Mouse (Mus musculus): ENCODE data around the gene Sema7a. TPM values are rescaled to one million over a fixed set of nuclear protein-coding genes. Genes with fewer than 3 reads are reported as not detected.
A peak's percentile ranks its signal among the peaks of the same experiment; 100 is the strongest.

Gene Sema7a
- polyA plus RNA-seq, 1 experiment from 2014 or later = 0.24 TPM

DNA sequence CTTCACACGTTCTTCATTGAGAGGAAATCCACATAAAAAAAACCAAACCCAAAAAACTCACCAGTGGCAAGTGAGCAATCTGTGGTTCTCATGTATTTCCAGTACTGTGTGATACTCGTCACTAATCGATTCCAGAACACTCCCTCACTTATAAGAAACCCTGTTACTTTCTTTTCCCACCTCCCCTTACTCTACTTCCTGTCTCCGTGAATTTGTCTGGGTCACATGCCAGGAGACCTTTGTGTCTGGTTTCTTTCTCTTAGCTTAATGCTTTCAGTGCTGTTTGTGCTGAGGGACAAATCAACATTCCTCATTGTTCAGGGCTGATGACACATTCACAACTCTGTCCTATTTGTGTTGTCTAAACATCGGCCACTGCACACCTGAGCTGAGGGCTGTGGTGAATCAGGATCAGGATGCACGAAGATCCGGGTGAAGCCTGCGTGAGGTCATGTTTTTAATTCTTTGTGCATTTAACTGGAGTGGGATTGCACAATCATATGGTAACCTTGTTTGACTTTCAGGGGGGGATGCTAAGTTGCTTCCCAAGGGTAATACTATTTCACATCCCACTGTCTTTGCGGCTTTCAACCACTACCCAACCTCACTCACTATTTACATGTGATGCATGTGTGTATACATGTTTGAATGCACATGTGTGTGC is 33.0 kb downstream of the Sema7a start:
- Histone ChIP-seq H3K9me3 (replicated peaks; ENCODE audit: control insufficient read depth, low read length) (no peaks in the 10 kb centered on the region), H3K27me3 (ENCODE audit: control insufficient read depth, insufficient read depth, low read length) (no peaks in the 10 kb centered on the region), H3K4me2 (ENCODE audit: low read depth, low read length) (no peak overlapping the region), H3K27ac (replicated peaks; ENCODE audit: low read depth, low read length) (peak overlapping the region; percentile 35; the same call in 1 of the 2 replicates), H3K4me1 (ENCODE audit: control insufficient read depth, insufficient read depth, low read length) (peaks cover 7% of the 10 kb centered on the region; the same call in 1 of the 2 replicates), H3K36me3 (replicated peaks; ENCODE audit: control insufficient read depth, insufficient read depth, low read depth, low read length) (no peaks in the 10 kb centered on the region), H3K9ac (replicated peaks; ENCODE audit: low read length) (no peak overlapping the region), H3K4me3 (ENCODE audit: low read depth, low read length) (no peak overlapping the region)
- no peak for ATAC-seq (replicated peaks; ENCODE audit: insufficient number of reproducible peaks, low FRiP score, low TSS enrichment, low read depth)
- 37% methylated on average over 9 of the region's 9 CpGs for WGBS
- DNase-seq (ENCODE audit: low spot score) = peak; percentile 63

DNA sequence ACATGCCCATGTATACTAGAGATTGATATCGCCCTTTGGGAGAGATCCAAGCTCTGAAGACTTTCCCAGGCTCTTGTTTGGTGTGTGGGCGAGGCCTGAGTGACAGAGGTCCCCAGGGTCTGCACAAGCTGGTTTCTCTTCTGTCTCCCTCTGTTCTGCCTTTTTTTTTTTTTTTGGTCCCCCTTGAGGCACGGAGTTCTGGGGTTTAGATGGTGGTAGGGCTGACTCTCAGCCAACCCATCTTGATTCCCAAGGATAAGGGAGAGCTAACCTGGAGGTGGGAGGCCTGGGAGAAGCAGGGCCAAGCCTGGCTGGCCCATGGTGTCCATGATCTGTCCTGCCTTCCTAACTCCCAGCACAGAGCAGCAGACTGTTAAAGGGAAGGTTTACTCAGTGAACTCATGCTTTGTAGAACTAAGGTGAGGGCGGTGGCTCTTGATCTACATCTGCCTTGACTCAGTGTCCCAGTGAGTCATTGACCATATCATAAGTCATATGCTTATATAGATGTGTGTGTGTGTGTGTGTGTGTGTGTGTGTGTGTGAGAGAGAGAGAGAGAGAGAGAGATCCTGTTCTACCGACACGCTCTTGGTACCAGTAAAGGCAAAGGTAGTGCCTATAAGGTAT is 33.6 kb downstream of the Sema7a start:
- DNase-seq (ENCODE audit: low spot score) (no peak), ATAC-seq (replicated peaks; ENCODE audit: insufficient number of reproducible peaks, low FRiP score, low TSS enrichment, low read depth) (no peak)
- Histone ChIP-seq H3K9me3 (replicated peaks; ENCODE audit: control insufficient read depth, low read length) (no peaks in the 10 kb centered on the region), H3K27ac (replicated peaks; ENCODE audit: low read depth, low read length) (peak overlapping the region; percentile 35; the same call in 1 of the 2 replicates), H3K9ac (replicated peaks; ENCODE audit: low read length) (no peak overlapping the region), H3K36me3 (replicated peaks; ENCODE audit: control insufficient read depth, insufficient read depth, low read depth, low read length) (no peaks in the 10 kb centered on the region), H3K4me1 (ENCODE audit: control insufficient read depth, insufficient read depth, low read length) (peaks cover 7% of the 10 kb centered on the region; the same call in 1 of the 2 replicates), H3K4me3 (ENCODE audit: low read depth, low read length) (no peak overlapping the region), H3K27me3 (ENCODE audit: control insufficient read depth, insufficient read depth, low read length) (no peaks in the 10 kb centered on the region), H3K4me2 (ENCODE audit: low read depth, low read length) (no peak overlapping the region)
- 84% methylated on average over 6 of the region's 6 CpGs for WGBS

DNA sequence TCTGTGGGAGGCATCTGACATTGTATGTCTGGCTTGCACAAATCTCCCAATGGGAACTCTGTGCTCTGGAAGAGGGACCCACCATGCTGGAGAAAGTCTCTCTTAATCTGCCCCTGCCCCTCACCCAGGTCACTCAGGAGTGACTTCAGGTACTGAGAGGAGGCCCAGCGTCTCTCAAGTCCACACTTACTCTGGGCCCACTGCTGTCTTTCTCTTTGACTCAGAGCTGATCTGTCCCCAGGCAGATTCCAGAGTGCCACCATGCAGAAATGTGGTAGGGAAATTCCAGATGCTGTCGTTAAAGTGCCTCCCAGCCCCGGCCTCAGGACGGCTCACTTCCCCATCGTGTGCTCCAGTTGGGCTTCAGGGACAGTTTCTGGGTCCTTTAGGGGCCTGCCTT is 34.3 kb downstream of the Sema7a start:
- Histone ChIP-seq H3K27ac (replicated peaks; ENCODE audit: low read depth, low read length) (no peak overlapping the region), H3K27me3 (ENCODE audit: control insufficient read depth, insufficient read depth, low read length) (no peaks in the 10 kb centered on the region), H3K36me3 (replicated peaks; ENCODE audit: control insufficient read depth, insufficient read depth, low read depth, low read length) (no peaks in the 10 kb centered on the region), H3K9ac (replicated peaks; ENCODE audit: low read length) (no peak overlapping the region), H3K4me3 (ENCODE audit: low read depth, low read length) (no peak overlapping the region), H3K9me3 (replicated peaks; ENCODE audit: control insufficient read depth, low read length) (no peaks in the 10 kb centered on the region), H3K4me1 (ENCODE audit: control insufficient read depth, insufficient read depth, low read length) (peaks cover 7% of the 10 kb centered on the region; the same call in 1 of the 2 replicates), H3K4me2 (ENCODE audit: low read depth, low read length) (no peak overlapping the region)
- no peak for DNase-seq (ENCODE audit: low spot score)
- WGBS = 59% methylated on average over 5 of the region's 5 CpGs
- no peak for ATAC-seq (replicated peaks; ENCODE audit: insufficient number of reproducible peaks, low FRiP score, low TSS enrichment, low read depth)

DNA sequence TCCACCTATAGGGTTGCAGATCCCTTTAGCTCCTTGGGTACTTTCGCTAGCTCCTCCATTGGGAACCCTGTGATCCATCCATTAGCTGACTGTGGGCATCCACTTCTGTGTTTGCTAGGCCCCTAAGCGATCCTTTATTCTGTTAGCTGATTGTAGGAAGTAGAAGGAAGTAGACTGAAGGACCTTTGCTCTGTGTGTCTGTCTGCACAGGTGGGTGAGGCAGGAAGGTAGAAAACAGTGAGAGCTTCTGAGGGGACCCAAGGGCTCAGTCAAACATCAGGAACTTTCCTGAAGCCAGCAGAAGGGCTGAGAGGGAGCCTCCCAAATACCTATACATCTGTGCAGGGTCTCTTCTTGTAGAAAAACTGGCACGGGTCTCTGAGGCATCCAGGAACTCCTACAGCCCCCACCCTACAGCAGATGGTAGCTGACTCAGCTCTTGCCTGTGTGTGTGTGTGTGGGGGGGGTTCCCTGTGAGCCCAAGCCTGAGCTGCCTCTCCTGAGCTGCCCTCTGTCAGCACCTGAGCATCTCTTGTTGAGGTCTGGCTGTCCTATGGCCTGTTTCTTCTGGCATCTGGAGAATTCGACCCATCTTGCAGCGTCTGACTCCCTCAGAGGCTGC is 35.4 kb downstream of the Sema7a start:
- no peak overlapping the region for H3K9ac ChIP-seq (replicated peaks; ENCODE audit: low read length)
- H3K9me3 ChIP-seq (replicated peaks; ENCODE audit: control insufficient read depth, low read length) = no peaks in the 10 kb centered on the region
- DNase-seq (ENCODE audit: low spot score) (no peak), ATAC-seq (replicated peaks; ENCODE audit: insufficient number of reproducible peaks, low FRiP score, low TSS enrichment, low read depth) (no peak)
- H3K27ac ChIP-seq (replicated peaks; ENCODE audit: low read depth, low read length) = no peak overlapping the region
- H3K36me3 ChIP-seq (replicated peaks; ENCODE audit: control insufficient read depth, insufficient read depth, low read depth, low read length) = no peaks in the 10 kb centered on the region
- H3K27me3 ChIP-seq (ENCODE audit: control insufficient read depth, insufficient read depth, low read length) = no peaks in the 10 kb centered on the region
- H3K4me1 ChIP-seq (ENCODE audit: control insufficient read depth, insufficient read depth, low read length) = peaks cover 7% of the 10 kb centered on the region; the same call in 1 of the 2 replicates
- no peak overlapping the region for H3K4me3 ChIP-seq (ENCODE audit: low read depth, low read length)
- H3K4me2 ChIP-seq (ENCODE audit: low read depth, low read length) = no peak overlapping the region
- WGBS = 85% methylated on average over 5 of the region's 5 CpGs

DNA sequence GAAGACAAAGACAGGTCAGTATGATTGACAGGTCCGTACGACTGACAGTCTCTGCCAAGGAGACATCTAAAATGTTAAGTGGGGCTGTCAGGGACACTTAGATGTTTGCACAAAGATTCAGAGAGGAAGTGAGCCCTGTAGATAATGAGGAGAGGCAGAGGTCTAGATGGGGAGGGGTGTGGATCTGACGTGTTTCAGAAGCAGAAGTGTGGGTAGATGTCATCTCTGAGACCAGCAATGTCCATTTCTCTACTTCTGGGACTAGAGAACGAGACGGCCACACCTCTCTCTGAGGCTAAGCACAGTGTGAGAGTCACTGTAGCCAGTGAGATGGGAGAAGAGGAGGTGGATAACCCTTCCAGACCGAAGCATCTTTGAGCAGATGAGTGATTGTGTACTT is 38.1 kb downstream of the Sema7a start:
- H3K27ac ChIP-seq (replicated peaks; ENCODE audit: low read depth, low read length) = no peak overlapping the region
- H3K27me3 ChIP-seq (ENCODE audit: control insufficient read depth, insufficient read depth, low read length) = no peaks in the 10 kb centered on the region
- H3K9ac ChIP-seq (replicated peaks; ENCODE audit: low read length) = no peak overlapping the region
- DNase-seq (ENCODE audit: low spot score) (no peak), ATAC-seq (replicated peaks; ENCODE audit: insufficient number of reproducible peaks, low FRiP score, low TSS enrichment, low read depth) (no peak)
- H3K9me3 ChIP-seq (replicated peaks; ENCODE audit: control insufficient read depth, low read length) = no peaks in the 10 kb centered on the region
- H3K36me3 ChIP-seq (replicated peaks; ENCODE audit: control insufficient read depth, insufficient read depth, low read depth, low read length) = no peaks in the 10 kb centered on the region
- H3K4me3 ChIP-seq (ENCODE audit: low read depth, low read length) = no peak overlapping the region
- H3K4me1 ChIP-seq (ENCODE audit: control insufficient read depth, insufficient read depth, low read length) = no peaks in the 10 kb centered on the region
- WGBS = 81% methylated on average over 6 of the region's 6 CpGs
- no peak overlapping the region for H3K4me2 ChIP-seq (ENCODE audit: low read depth, low read length)

DNA sequence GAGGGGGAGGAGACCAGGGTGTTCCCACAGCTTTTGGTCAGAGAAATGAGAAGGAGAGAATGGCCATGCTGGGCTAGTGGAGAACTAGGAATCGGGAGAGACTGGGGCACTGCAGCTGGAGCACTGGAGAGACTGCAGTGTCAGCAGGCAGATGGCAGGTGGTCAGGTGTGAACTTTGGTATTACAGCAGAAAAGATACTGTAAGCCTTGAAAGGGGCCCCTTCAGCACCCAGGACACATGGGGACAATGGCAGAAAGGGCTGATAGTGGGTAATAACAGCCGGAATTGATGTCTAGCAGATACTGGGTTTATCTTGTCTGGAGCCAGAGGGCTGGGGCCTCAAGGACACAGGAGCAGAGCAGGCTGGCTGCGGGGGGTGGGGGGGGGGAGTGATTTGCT is 38.9 kb downstream of the Sema7a start:
- H3K27ac ChIP-seq (replicated peaks; ENCODE audit: low read depth, low read length) = no peak overlapping the region
- H3K27me3 ChIP-seq (ENCODE audit: control insufficient read depth, insufficient read depth, low read length) = no peaks in the 10 kb centered on the region
- H3K36me3 ChIP-seq (replicated peaks; ENCODE audit: control insufficient read depth, insufficient read depth, low read depth, low read length) = no peaks in the 10 kb centered on the region
- no peaks in the 10 kb centered on the region for H3K9me3 ChIP-seq (replicated peaks; ENCODE audit: control insufficient read depth, low read length)
- no peak overlapping the region for H3K4me2 ChIP-seq (ENCODE audit: low read depth, low read length)
- no peak overlapping the region for H3K4me3 ChIP-seq (ENCODE audit: low read depth, low read length)
- no peaks in the 10 kb centered on the region for H3K4me1 ChIP-seq (ENCODE audit: control insufficient read depth, insufficient read depth, low read length)
- ATAC-seq (replicated peaks; ENCODE audit: insufficient number of reproducible peaks, low FRiP score, low TSS enrichment, low read depth) (no peak), DNase-seq (ENCODE audit: low spot score) (no peak)
- no peak overlapping the region for H3K9ac ChIP-seq (replicated peaks; ENCODE audit: low read length)
- 75% methylated on average over 3 of the region's 3 CpGs for WGBS

DNA sequence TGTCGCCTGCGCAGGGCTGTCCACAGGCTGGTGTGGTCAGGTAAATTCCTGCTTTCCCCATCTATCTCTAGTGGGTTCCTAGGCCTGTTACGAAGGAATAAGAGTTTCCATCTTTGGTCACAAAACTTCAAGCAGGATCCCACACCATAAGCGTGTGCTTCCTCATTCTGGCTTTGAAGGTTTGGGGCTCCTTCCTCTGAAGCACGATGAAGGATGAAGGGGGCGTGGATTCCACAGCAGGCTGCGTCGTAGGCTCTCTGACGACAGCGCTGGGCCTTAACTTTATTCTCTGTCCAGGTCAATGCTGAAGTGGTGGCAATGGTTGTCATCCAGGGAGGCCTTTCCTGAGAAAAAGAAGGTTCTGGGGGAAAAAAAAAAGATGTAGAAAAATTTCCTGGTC is 40.7 kb downstream of the Sema7a start:
- Histone ChIP-seq H3K4me3 (ENCODE audit: low read depth, low read length) (no peak overlapping the region), H3K36me3 (replicated peaks; ENCODE audit: control insufficient read depth, insufficient read depth, low read depth, low read length) (no peaks in the 10 kb centered on the region), H3K9me3 (replicated peaks; ENCODE audit: control insufficient read depth, low read length) (no peaks in the 10 kb centered on the region), H3K9ac (replicated peaks; ENCODE audit: low read length) (no peak overlapping the region), H3K4me1 (ENCODE audit: control insufficient read depth, insufficient read depth, low read length) (no peaks in the 10 kb centered on the region), H3K4me2 (ENCODE audit: low read depth, low read length) (no peak overlapping the region), H3K27me3 (ENCODE audit: control insufficient read depth, insufficient read depth, low read length) (no peaks in the 10 kb centered on the region), H3K27ac (replicated peaks; ENCODE audit: low read depth, low read length) (no peak overlapping the region)
- ATAC-seq (replicated peaks; ENCODE audit: insufficient number of reproducible peaks, low FRiP score, low TSS enrichment, low read depth) = no peak
- 85% methylated on average over 10 of the region's 10 CpGs for WGBS
- no peak for DNase-seq (ENCODE audit: low spot score)

DNA sequence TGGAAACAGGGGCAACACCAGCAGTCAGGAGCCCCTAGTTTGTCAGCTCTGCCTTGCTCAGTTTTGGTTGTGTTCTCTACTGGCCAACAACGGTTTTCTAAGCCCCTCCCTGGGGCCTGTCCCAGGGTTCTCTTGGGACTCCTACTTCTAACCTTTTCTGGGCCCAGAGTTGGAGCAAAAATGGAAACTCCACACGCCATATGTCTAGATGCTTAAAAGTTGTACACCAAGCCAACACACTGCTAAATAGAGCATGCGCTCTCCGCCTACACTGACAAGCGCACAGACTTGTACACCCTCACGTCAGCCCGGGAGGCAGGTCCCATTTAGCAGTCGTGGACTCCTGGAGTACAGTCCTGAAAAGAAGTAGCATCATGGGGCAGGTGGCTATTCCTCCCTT is 45.4 kb downstream of the Sema7a start:
- H3K4me1 ChIP-seq (ENCODE audit: control insufficient read depth, insufficient read depth, low read length) = no peaks in the 10 kb centered on the region
- WGBS = 92% methylated on average over 8 of the region's 8 CpGs
- H3K36me3 ChIP-seq (replicated peaks; ENCODE audit: control insufficient read depth, insufficient read depth, low read depth, low read length) = no peaks in the 10 kb centered on the region
- H3K9ac ChIP-seq (replicated peaks; ENCODE audit: low read length) = no peak overlapping the region
- no peak overlapping the region for H3K4me3 ChIP-seq (ENCODE audit: low read depth, low read length)
- no peak overlapping the region for H3K4me2 ChIP-seq (ENCODE audit: low read depth, low read length)
- no peaks in the 10 kb centered on the region for H3K27me3 ChIP-seq (ENCODE audit: control insufficient read depth, insufficient read depth, low read length)
- H3K27ac ChIP-seq (replicated peaks; ENCODE audit: low read depth, low read length) = no peak overlapping the region
- DNase-seq (ENCODE audit: low spot score) (no peak), ATAC-seq (replicated peaks; ENCODE audit: insufficient number of reproducible peaks, low FRiP score, low TSS enrichment, low read depth) (no peak)
- no peaks in the 10 kb centered on the region for H3K9me3 ChIP-seq (replicated peaks; ENCODE audit: control insufficient read depth, low read length)
